Mouse (Mus musculus) cerebral cortex, adult 2 months (tissue): ENCODE measurements around the gene Kif1b.

Source experiments
- WGBS: fragments of 180-500 bp; shearing (Covaris S2); methylation state at CpG from one replicate; pipeline ENCODE4 v1.1.7; 2018; 5-methylcytosine and 5-hydroxymethylcytosine counted together

The Kif1b gene

DNA sequence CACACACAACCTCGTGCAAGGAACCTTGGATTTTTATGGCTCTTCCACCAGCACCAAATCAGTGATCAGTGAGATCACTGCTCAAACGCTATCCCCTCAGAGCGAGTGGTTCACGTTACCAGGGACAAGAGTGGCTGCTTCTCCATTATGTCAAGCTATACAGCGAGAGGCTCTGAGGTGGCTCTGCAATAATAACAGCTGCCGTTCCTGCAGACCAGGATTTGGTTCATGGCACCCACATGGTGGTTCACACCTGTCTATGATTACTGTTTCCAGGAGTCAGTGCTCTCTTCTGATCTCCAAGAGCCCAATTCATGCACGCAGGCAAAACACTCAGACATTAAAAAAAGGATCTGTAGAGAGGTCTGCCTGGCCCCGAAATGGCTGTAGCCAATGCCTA, 169.0 kb downstream of the Kif1b start:
- 87% methylated on average over 8 of the region's 8 CpGs for WGBS

GRCm38 (mm10) chr4:149136982-149137770, 170.3 kb downstream of the Kif1b start, which contains the start of gene Cenps:
Cenps (minus strand) TSS chr4:149137629.
- under 1% methylated on average over 68 of the region's 68 CpGs for WGBS

DNA sequence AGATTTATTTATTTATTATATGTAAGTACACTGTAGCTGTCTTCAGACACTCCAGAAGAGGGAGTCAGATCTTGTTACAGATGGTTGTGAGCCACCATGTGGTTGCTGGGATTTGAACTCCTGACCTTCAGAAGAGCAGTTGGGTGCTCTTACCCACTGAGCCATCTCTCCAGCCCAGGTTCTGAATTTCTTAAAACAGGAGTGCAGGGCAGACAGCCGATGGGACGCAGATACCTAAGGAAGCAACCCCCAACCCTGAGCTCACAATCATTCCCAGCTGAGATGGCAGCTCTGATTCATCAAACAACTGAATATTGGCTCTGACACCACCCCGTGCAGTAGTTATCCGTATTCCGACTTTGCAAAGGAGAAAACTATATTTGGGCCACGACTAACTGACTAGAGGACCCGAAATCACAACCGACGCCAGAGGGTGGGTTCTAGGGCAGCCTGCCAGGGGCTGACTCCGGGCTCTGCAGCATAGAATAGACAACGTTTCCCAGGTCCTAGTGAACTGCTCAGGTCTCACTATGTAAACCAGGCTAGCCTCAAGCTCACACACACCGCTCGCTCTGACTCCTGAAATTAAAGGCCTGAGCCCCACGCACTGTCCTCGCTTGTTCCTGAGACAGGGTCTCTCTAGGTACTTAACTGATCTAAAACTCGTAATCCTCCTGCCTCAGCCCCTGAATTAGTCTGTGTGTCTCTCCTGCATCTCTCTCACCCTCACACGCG, 171.2 kb downstream of the Kif1b start:
- WGBS, result 44% methylated on average over 18 of the region's 18 CpGs

DNA sequence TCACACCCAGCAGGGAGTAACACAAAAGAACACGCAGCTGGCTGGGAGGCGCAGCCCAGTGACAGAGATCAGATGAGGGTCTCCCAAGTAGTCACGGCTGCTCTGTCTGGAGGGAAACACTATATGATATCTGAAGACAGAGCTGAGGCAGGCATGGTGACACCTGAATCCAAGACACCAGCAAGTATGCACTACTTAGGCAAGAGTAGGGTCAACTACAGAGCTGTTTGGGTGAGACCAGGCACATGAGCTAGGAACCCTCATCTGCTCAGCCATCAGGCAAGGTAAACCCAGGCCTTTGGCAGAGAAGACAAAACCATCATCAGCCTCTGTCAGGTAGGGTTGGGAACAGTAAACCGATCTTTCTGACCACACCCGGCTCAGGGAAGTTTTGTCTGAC, 174.1 kb downstream of the Kif1b start:
- 90% methylated on average over 5 of the region's 5 CpGs for WGBS

DNA sequence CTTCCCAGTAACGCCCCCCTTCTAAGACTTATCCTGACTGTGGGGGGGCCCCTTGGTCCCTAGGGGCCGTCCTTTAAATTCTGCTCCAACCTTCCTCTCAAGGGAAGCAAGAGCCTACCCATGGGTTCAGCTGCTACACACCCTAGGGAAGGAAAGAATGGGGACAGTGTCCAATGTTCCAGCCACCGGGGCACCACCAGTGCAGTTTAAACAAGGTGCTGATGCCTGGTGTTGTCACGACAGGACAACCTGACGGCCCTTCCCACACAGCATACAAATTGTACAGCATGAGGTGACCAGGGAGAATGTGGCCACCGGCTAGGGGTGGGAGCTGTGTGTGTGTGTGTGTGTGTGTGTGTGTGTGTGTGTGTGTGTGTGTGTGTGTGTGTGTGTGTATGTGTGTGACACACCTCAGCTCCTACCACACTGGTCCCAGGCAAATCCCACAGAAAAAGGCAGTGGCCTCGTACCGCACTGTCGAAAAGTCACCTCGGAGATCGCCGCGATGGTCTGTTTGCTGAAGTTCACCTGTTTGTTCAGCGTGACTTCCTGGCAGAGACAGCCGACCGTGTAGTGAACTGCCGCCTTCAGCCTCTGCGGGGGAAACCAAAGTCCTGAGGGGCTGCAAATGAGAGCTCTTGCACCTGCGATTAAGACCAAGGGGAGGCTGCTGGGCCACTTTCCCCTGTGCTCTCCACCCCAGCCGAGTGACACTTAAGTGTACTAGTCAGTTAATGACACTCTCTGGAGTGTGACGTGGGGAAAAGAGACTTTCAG, 175.5 kb downstream of the Kif1b start:
- WGBS, result 86% methylated on average over 21 of the region's 21 CpGs

DNA sequence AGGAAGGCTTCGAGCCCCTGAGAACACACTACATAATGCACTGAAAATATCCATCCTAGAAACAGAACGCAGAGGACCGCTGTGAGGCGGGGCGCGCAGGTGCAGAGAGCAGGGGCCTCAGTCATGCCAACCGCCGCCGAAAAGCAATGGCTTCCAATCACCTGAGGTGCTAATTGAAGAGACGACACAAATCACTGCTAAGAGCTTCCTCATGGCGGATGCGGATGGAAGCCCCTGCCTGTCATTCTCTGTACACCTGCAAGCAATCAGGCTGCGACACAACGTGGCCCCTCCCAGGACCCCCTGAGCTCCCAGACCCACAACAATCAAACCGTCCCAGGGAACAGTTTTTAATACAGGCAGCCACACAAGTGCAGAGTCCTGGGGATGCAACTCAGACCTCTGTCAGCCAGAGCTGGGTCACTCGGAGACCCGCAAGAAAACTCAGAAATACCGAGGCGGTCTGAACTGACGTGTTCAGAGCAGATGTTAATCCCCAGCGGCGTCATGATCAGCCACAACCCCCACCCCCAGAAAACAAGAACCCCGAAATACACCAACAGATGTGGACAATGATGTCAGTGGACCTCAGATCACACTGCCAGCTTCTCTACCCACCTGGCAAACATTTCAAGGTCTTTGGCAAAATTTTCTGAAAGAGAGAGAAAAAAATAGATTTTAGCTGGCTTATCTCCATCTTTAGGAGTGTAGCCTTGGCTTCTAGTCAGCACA, 176.3 kb downstream of the Kif1b start:
- WGBS, result 85% methylated on average over 23 of the region's 23 CpGs

- WGBS, result 71% methylated on average over 18 of the region's 18 CpGs
Measured at GRCm38 (mm10) chr4:149128467-149128866, 179.0 kb downstream of the Kif1b start.

GRCm38 (mm10) chr4:149126663-149127062, 180.8 kb downstream of the Kif1b start, which contains the start of gene Cort:
Cort (minus strand) TSS chr4:149126763.
- 54% methylated on average over 11 of the region's 11 CpGs for WGBS
